26 mouse cellular contexts compared by ENCODE assay signal in genomic region chr9:95570604-95571003, GRCm38 (mm10). TPM values are rescaled to one million over a fixed set of nuclear protein-coding genes. Genes with fewer than 3 reads are reported as not detected.
DNase-seq lines count a peak whose midpoint lies in the region; ATAC-seq and TF ChIP-seq lines count a peak whose summit lies in the region.
"Had no signal": no experiment of that assay in that cellular context is flagged by ENCODE, and none has a peak within 500 bp of the region (broad histone marks: within the 10 kb centered on the region; RNA-seq: fewer than 3 reads in every experiment).

No protein-coding gene starts in this region.

- TF ChIP-seq POLR2A in heart, adult 2 months (IDR thresholded peaks at IDR 0.05; ENCODE audit: insufficient read depth, low read depth, low read length) = no peak

- no peaks in the 10 kb centered on the region for H3K36me3 ChIP-seq in heart, adult 2 months (ENCODE audit: control insufficient read depth, insufficient read depth, low read length)
- H3K36me3 ChIP-seq in liver, embryonic 11.5 days (ENCODE audit: control insufficient read depth, insufficient read depth, low read length) = 0 out of 2 replicates have a peak, but pooled peaks cover 2% of the 10 kb centered on the region
- no peaks in the 10 kb centered on the region for H3K36me3 ChIP-seq in liver, postnatal 0 days (replicated peaks; ENCODE audit: insufficient read depth, low read length)
- H3K36me3 ChIP-seq: embryonic facial prominence, embryonic 13.5 days; embryonic facial prominence, embryonic 15.5 days; forebrain, embryonic 10.5 days; forebrain, embryonic 12.5 days; G1E had no signal

- peak overlapping the region; percentile 50 for H3K27ac ChIP-seq in heart, adult 2 months
- H3K27ac ChIP-seq in liver, embryonic 11.5 days (ENCODE audit: low read depth, low read length) = no peak overlapping the region
- H3K27ac ChIP-seq in liver, postnatal 0 days (ENCODE audit: low read depth) = no peak overlapping the region
- peak overlapping the region; percentile 81 for H3K27ac ChIP-seq in brown adipose tissue, adult 24 weeks (replicated peaks; ENCODE audit: low read depth, low read length)
- H3K27ac ChIP-seq: embryonic facial prominence, embryonic 13.5 days; embryonic facial prominence, embryonic 15.5 days; forebrain, embryonic 10.5 days; forebrain, embryonic 12.5 days had no signal

- ATAC-seq in liver, embryonic 11.5 days (replicated peaks; ENCODE audit: low FRiP score) = no peak
- ATAC-seq in liver, postnatal 0 days = no peak
- ATAC-seq: activated CD4-positive, CD25-positive, alpha-beta regulatory T cell, adult 4 months; forebrain, embryonic 14.5 days; forebrain, embryonic 16.5 days had no signal

- no peak overlapping the region for H3K4me3 ChIP-seq in heart, adult 2 months
- H3K4me3 ChIP-seq in liver, embryonic 11.5 days (ENCODE audit: low read depth, low read length) = no peak overlapping the region
- no peak overlapping the region for H3K4me3 ChIP-seq in liver, postnatal 0 days (ENCODE audit: low read depth, low read length)
- no peak overlapping the region for H3K4me3 ChIP-seq in brown adipose tissue, adult 24 weeks (ENCODE audit: insufficient read depth, low read depth, low read length)
- H3K4me3 ChIP-seq: embryonic facial prominence, embryonic 13.5 days; embryonic facial prominence, embryonic 15.5 days; erythroblast, embryonic 14.5 days; forebrain, embryonic 10.5 days; forebrain, embryonic 12.5 days had no signal

- H3K4me1 ChIP-seq in heart, adult 2 months (ENCODE audit: control insufficient read depth, insufficient read depth, low read length) = no peaks in the 10 kb centered on the region
- H3K4me1 ChIP-seq in liver, embryonic 11.5 days (replicated peaks; ENCODE audit: control insufficient read depth, insufficient read depth, low read length) = no peaks in the 10 kb centered on the region; the same call in 1 of the 2 replicates
- H3K4me1 ChIP-seq in liver, postnatal 0 days (ENCODE audit: insufficient read depth) = peaks cover 7% of the 10 kb centered on the region; the same call in 1 of the 2 replicates
- peaks cover 9% of the 10 kb centered on the region; the same call in 1 of the 2 replicates for H3K4me1 ChIP-seq in brown adipose tissue, adult 24 weeks (ENCODE audit: control insufficient read depth, insufficient read depth, insufficient read length, low read length)
- H3K4me1 ChIP-seq: embryonic facial prominence, embryonic 13.5 days; embryonic facial prominence, embryonic 15.5 days; forebrain, embryonic 12.5 days had no signal

- no peak for TF ChIP-seq EP300 in heart, adult 2 months (IDR thresholded peaks at IDR 0.05; ENCODE audit: insufficient read depth, low read depth, low read length)
- TF ChIP-seq EP300 in liver, postnatal 0 days (IDR thresholded peaks at IDR 0.05; ENCODE audit: low read depth) = no peak

- no peak overlapping the region for H3K9ac ChIP-seq in heart, adult 2 months (ENCODE audit: low read depth, low read length)
- no peak overlapping the region for H3K9ac ChIP-seq in liver, embryonic 11.5 days (ENCODE audit: low read depth, low read length)
- no peak overlapping the region for H3K9ac ChIP-seq in liver, postnatal 0 days (replicated peaks)
- H3K9ac ChIP-seq: embryonic facial prominence, embryonic 13.5 days; embryonic facial prominence, embryonic 15.5 days; forebrain, embryonic 12.5 days had no signal

- H3K9me3 ChIP-seq in liver, embryonic 11.5 days (ENCODE audit: control insufficient read depth, low read length) = no peaks in the 10 kb centered on the region
- H3K9me3 ChIP-seq in liver, postnatal 0 days (ENCODE audit: low read length) = no peaks in the 10 kb centered on the region
- H3K9me3 ChIP-seq: embryonic facial prominence, embryonic 13.5 days; embryonic facial prominence, embryonic 15.5 days; forebrain, embryonic 10.5 days; forebrain, embryonic 12.5 days; G1E had no signal

- intact Hi-C loops in heart, adult 2 months (cut with DNase I) = no loop called here

- H3K27me3 ChIP-seq in heart, adult 2 months (ENCODE audit: control insufficient read depth, insufficient read depth, low read length) = no peaks in the 10 kb centered on the region
- H3K27me3 ChIP-seq in liver, embryonic 11.5 days (replicated peaks; ENCODE audit: control insufficient read depth, insufficient read depth, low read length) = no peaks in the 10 kb centered on the region
- H3K27me3 ChIP-seq in liver, postnatal 0 days (ENCODE audit: insufficient read depth, low read length) = no peaks in the 10 kb centered on the region
- H3K27me3 ChIP-seq: embryonic facial prominence, embryonic 13.5 days; forebrain, embryonic 12.5 days; Patski had no signal

- DNase-seq in heart, adult 2 months = no peak
- no peak for DNase-seq in heart, adult 8-10 months (ENCODE audit: low spot score)
- peak; percentile 2 for DNase-seq in liver, embryonic 11.5 days (ENCODE audit: low spot score)
- no peak for DNase-seq in liver, postnatal 0 days
- DNase-seq in thymus, postnatal 4 days = no peak
- DNase-seq: adrenal gland, adult 8-10 months; adrenal gland, postnatal 14 days; adrenal gland, postnatal 36 days; cerebellum, adult 11 months; cerebellum, adult 18-20 months; cerebellum, adult 8-10 months; cerebellum, adult 9-11 months; cerebellum, postnatal 14 days; cerebellum, postnatal 36 days; embryo, embryonic 11 days had no signal

- 77% methylated on average over 4 of the region's 4 CpGs for WGBS in heart, adult 2 months
- 83% methylated on average over 4 of the region's 4 CpGs for WGBS in liver, embryonic 11.5 days
- WGBS in liver, postnatal 0 days (ENCODE audit: insufficient replicate concordance) = 78% methylated on average over 4 of the region's 4 CpGs

- no peak for TF ChIP-seq CTCF in heart, adult 2 months (IDR thresholded peaks at IDR 0.05)
- no peak for TF ChIP-seq CTCF in liver, postnatal 0 days (IDR thresholded peaks at IDR 0.05; ENCODE audit: low read depth)

- H3K4me2 ChIP-seq in liver, embryonic 11.5 days = no peak overlapping the region
- H3K4me2 ChIP-seq in liver, postnatal 0 days (ENCODE audit: low read depth, low read length) = no peak overlapping the region
- H3K4me2 ChIP-seq: embryonic facial prominence, embryonic 13.5 days; embryonic facial prominence, embryonic 15.5 days; forebrain, embryonic 12.5 days had no signal

- H3K79me2 ChIP-seq in heart, adult 2 months (replicated peaks; ENCODE audit: control insufficient read depth, insufficient read depth, low read length) = no peaks in the 10 kb centered on the region

RNA-seq across cellular contexts. Expression of gene Paqr9, which starts 11.1 kb away (rescaled TPM):
- total RNA-seq in heart, adult 2 months (2021) = 10 to 100 TPM; 38.5 to 42.5 TPM
- 21.3 and 26.7 TPM in 2 replicates for polyA plus RNA-seq in heart, adult 2 months (2012; rRNA removed)
- total RNA-seq in heart, adult 8-10 months (2022) = 10 to 100 TPM; 37.0 to 50.2 (median 46.8) TPM
- polyA plus RNA-seq in liver, embryonic 11.5 days (2014; fragmentation: Nextera tagmentation; extraction: Ambion mirVana) = 13.8 and 14.4 TPM in 2 replicates
- polyA plus RNA-seq in liver, postnatal 0 days (2015; fragmentation: Nextera tagmentation; extraction: Ambion mirVana) = 63.6 and 68.7 TPM in 2 replicates
- polyA plus RNA-seq in brown adipose tissue, adult 24 weeks (2012; ENCODE audit: insufficient read depth, insufficient read length, missing spikeins) = 26.8 and 39.3 TPM in 2 replicates
- polyA plus RNA-seq: G1E had no signal

RNA-seq across cellular contexts. Expression of gene U2surp, which starts 58.8 kb away (rescaled TPM):
- 10 to 100 TPM; 31.9 to 39.9 TPM for total RNA-seq in heart, adult 2 months (2021)
- polyA plus RNA-seq in heart, adult 2 months (2012; rRNA removed) = 3.4 and 8.0 TPM in 2 replicates
- total RNA-seq in heart, adult 8-10 months (2022) = 10 to 100 TPM; 28.9 to 36.9 (median 35.8) TPM
- 124 and 131 TPM in 2 replicates for polyA plus RNA-seq in liver, embryonic 11.5 days (2014; fragmentation: Nextera tagmentation; extraction: Ambion mirVana)
- 56.5 and 60.9 TPM in 2 replicates for polyA plus RNA-seq in liver, postnatal 0 days (2015; fragmentation: Nextera tagmentation; extraction: Ambion mirVana)
- 29.8 and 33.4 TPM in 2 replicates for polyA plus RNA-seq in brown adipose tissue, adult 24 weeks (2012; ENCODE audit: insufficient read depth, insufficient read length, missing spikeins)

Comparison
In these comparisons a context has a peak if more than half of its experiments do, and no peak if none do; other contexts are left out.
1. H3K27ac ChIP-seq: peak in heart, adult 2 months (single experiment) and brown adipose tissue, adult 24 weeks (single experiment); none in liver, embryonic 11.5 days (single experiment) and liver, postnatal 0 days (single experiment).